Mouse (Mus musculus): Measurements from ENCODE around the gene Flvcr1.

Gene Flvcr1

GRCm38 (mm10) chr1:191026021-191026713, at the start of gene Flvcr1:
Gene Flvcr1, minus strand, starts transcription at chr1:191026158.
- peak; percentile 99 for DNase-seq (ENCODE audit: low read depth)

- peak; percentile 78 for DNase-seq (ENCODE audit: low read depth)
Observed at GRCm38 (mm10) chr1:191075199-191075883, 49.4 kb upstream of the Flvcr1 start.

GRCm38 (mm10) chr1:191073486-191073885, 47.5 kb upstream of the Flvcr1 start:
- DNase-seq (ENCODE audit: low read depth): no peak

- DNase-seq (ENCODE audit: low read depth): no peak
Observed at GRCm38 (mm10) chr1:191073001-191073400, 47.0 kb upstream of the Flvcr1 start.

GRCm38 (mm10) chr1:191072329-191072913, 46.5 kb upstream of the Flvcr1 start:
- no peak for DNase-seq (ENCODE audit: low read depth)

- DNase-seq (ENCODE audit: low read depth): no peak
Observed at GRCm38 (mm10) chr1:191071613-191072012, 45.7 kb upstream of the Flvcr1 start.

- no peak for DNase-seq (ENCODE audit: low read depth)
Observed at GRCm38 (mm10) chr1:191070259-191070658, 44.3 kb upstream of the Flvcr1 start.

GRCm38 (mm10) chr1:191068377-191068776, 42.4 kb upstream of the Flvcr1 start:
- no peak for DNase-seq (ENCODE audit: low read depth)

GRCm38 (mm10) chr1:191065188-191065587, 39.2 kb upstream of the Flvcr1 start:
- no peak for DNase-seq (ENCODE audit: low read depth)

- no peak for DNase-seq (ENCODE audit: low read depth)
Observed at GRCm38 (mm10) chr1:191064535-191064934, 38.6 kb upstream of the Flvcr1 start.

- DNase-seq (ENCODE audit: low read depth): no peak
Observed at GRCm38 (mm10) chr1:191063700-191064099, 37.7 kb upstream of the Flvcr1 start.

- peak; percentile 52 for DNase-seq (ENCODE audit: low read depth)
Observed at GRCm38 (mm10) chr1:191062781-191063485, 37.0 kb upstream of the Flvcr1 start, which contains the start of the genes Tatdn3 and Nsl1. Gene Tatdn3, minus strand, starts transcription at chr1:191062932. Gene Nsl1, plus strand, starts transcription at chr1:191063012.

- DNase-seq (ENCODE audit: low read depth): no peak
Observed at GRCm38 (mm10) chr1:191062241-191062780, 36.4 kb upstream of the Flvcr1 start.

GRCm38 (mm10) chr1:191057461-191057860, 31.5 kb upstream of the Flvcr1 start:
- no peak for DNase-seq (ENCODE audit: low read depth)

- DNase-seq (ENCODE audit: low read depth): no peak
Observed at GRCm38 (mm10) chr1:191055533-191055873, 29.5 kb upstream of the Flvcr1 start.

GRCm38 (mm10) chr1:191054870-191055532, 29.0 kb upstream of the Flvcr1 start:
- DNase-seq (ENCODE audit: low read depth): no peak

- no peak for DNase-seq (ENCODE audit: low read depth)
Observed at GRCm38 (mm10) chr1:191053555-191053954, 27.6 kb upstream of the Flvcr1 start.

GRCm38 (mm10) chr1:191046231-191046824, 20.4 kb upstream of the Flvcr1 start:
- no peak for DNase-seq (ENCODE audit: low read depth)

- DNase-seq (ENCODE audit: low read depth): no peak
Observed at GRCm38 (mm10) chr1:191045264-191045663, 19.3 kb upstream of the Flvcr1 start.

GRCm38 (mm10) chr1:191042688-191043087, 16.7 kb upstream of the Flvcr1 start:
- no peak for DNase-seq (ENCODE audit: low read depth)

- DNase-seq (ENCODE audit: low read depth): no peak
Observed at GRCm38 (mm10) chr1:191042106-191042505, 16.1 kb upstream of the Flvcr1 start.

Measured in fibroblast of lung, adult 2 months (primary cell).